Mouse (Mus musculus) CH12.LX (cell line): ENCODE measurements at regions not wholly inside any gene's neighbourhood (a gene's known extent, or its start where the extent isn't known, plus 50 kb on each side); places are given as distances from the start of the nearest gene placed in this dataset.

Source experiments
- CTCF ChIP-seq, 2 experiments: IDR thresholded peaks in 1 of 2; conservative IDR thresholded peaks in 1 of 2; 2 replicates each; pipeline ENCODE4 v1.5.1; 2011 to 2012; ENCODE audit warnings: low read depth in 2 of 2, low read length in 2 of 2, improper control_type of control experiment in 1 of 2, inconsistent platforms in 1 of 2, mild to moderate bottlenecking in 1 of 2, moderate library complexity in 1 of 2
- ETS1 ChIP-seq: conservative IDR thresholded peaks from 2 replicates; pipeline ENCODE4 v1.6.1; 2012; ENCODE audit warnings: low read depth, mild to moderate bottlenecking, inconsistent platforms, low read length, improper control_type of control experiment, moderate library complexity
- IRF4 ChIP-seq: IDR thresholded peaks from 2 replicates; pipeline ENCODE4 v1.6.1; 2014; ENCODE audit warnings: low read depth, mild to moderate bottlenecking, inconsistent platforms, low read length, improper control_type of control experiment
- KAT2A ChIP-seq: IDR thresholded peaks from 2 replicates; pipeline ENCODE4 v1.6.1; 2012; ENCODE audit warnings: low read length, improper control_type of control experiment, inconsistent platforms; ENCODE audit not compliant: insufficient replicate concordance
- MAX ChIP-seq: IDR thresholded peaks from 2 replicates; pipeline ENCODE4 v1.6.1; 2011; ENCODE audit warnings: low read length, improper control_type of control experiment
- MAZ ChIP-seq: IDR thresholded peaks from 2 replicates; pipeline ENCODE4 v1.6.1; 2012; ENCODE audit warnings: low read depth, mild to moderate bottlenecking, inconsistent platforms, low read length, improper control_type of control experiment, moderate library complexity
- POLR2A ChIP-seq: IDR thresholded peaks from 2 replicates; pipeline ENCODE4 v1.6.1; 2011; ENCODE audit warnings: low read depth, mild to moderate bottlenecking, improper control_type of control experiment, low read length
- RAD21 ChIP-seq: IDR thresholded peaks from 2 replicates; pipeline ENCODE4 v1.6.1; 2011; ENCODE audit warnings: low read depth, mild to moderate bottlenecking, low read length, improper control_type of control experiment, moderate library complexity
- TBP ChIP-seq: conservative IDR thresholded peaks from 2 replicates; pipeline ENCODE4 v1.6.1; 2011; ENCODE audit warnings: low read depth, low read length, improper control_type of control experiment
- ZKSCAN1 ChIP-seq: IDR thresholded peaks from 2 replicates; pipeline ENCODE4 v1.6.1; 2012; ENCODE audit warnings: low read depth, inconsistent platforms, low read length, improper control_type of control experiment, borderline replicate concordance
- ZNF384 ChIP-seq: IDR thresholded peaks from 2 replicates; pipeline ENCODE4 v1.6.1; 2012; ENCODE audit warnings: low read depth, low read length, improper control_type of control experiment, inconsistent platforms

DNA sequence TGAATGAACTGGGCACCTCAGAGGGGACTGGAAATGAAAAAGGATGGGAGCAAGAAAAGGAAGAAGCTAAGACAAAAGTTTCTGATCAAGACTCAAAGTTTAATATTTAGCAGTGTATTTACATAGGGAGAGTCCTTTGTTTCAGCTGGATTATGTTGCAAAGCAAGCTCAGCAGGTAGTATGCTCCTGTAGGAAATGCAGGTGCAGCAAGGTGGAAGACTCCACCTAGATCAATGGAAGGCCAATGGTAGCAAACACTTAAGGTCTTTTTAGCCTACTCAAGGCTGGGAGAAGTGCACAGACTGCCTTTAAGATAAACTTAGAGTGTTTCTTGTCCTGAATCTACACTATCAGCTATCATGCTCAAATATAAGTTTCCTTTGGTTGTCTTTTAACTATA lies 111.4 kb downstream of the Casp12 start:
- TF ChIP-seq IRF4: no peak
- no peak for TF ChIP-seq CTCF (conservative IDR thresholded peaks at IDR 0.05 in 1 of 2, IDR thresholded peaks at IDR 0.05 in 1 of 2; ENCODE audit: low read depth in 2 of 2, low read length in 2 of 2)
- no peak for TF ChIP-seq ZKSCAN1
- TF ChIP-seq POLR2A: no peak
- TF ChIP-seq RAD21: no peak
- TF ChIP-seq MAZ: no peak
- no peak for TF ChIP-seq KAT2A
- no peak for TF ChIP-seq MAX
- no peak for TF ChIP-seq ZNF384
- no peak for TF ChIP-seq TBP
- TF ChIP-seq ETS1: no peak
